Mouse (Mus musculus): ENCODE results near the gene Ceacam11.
"Not testable (repeated sequence)": the region's sequence is repeated elsewhere in the genome, so short reads cannot be mapped to it uniquely, and the experiment has no call there.

Ceacam11 gene

DNA sequence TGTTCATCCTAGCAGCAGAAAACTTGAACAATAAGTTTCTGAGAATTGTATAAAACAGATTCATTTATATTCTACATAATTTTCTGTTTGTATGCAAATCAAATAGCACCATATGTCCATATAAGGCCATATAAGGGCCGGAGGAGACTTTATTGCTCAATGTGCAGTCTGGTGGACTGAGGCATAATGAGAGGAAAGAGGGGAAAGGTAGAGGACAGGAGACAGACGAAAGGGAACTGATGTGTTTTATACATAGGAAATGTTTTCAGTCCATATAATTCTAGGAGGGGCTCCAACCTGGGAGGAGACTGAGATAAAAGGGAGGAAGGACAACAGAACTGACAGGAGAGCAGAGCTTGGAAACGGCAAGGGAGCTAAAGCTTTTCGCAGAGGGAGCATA is at the start of gene Ceacam11:
Gene Ceacam11, plus strand, starts transcription at position 301 of the 400 bp plus-strand sequence.
- no peak for DNase-seq (ENCODE audit: low spot score in 2 of 2)

DNA sequence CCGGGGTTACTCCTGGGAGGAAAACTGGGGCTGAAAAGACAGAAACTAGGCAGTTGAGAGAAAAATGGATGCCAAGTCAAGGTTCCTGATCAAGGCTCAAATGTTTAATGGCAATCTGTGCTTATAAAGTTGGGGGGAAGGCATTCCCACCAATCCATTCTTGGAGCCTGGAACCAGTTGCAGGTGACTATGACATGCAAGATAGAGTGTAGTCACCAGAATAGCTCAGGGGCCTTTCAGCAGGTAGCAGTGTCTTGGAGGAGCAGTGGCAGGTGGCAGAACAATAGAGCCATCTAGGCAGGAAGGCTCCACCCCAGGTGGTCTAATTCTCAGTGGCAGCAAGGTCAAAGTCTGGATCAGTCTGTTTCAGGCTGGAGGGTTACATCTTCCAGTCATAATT is 29.2 kb downstream of the Ceacam11 start:
- DNase-seq (ENCODE audit: low spot score in 2 of 2): not testable (repeated sequence)

DNA sequence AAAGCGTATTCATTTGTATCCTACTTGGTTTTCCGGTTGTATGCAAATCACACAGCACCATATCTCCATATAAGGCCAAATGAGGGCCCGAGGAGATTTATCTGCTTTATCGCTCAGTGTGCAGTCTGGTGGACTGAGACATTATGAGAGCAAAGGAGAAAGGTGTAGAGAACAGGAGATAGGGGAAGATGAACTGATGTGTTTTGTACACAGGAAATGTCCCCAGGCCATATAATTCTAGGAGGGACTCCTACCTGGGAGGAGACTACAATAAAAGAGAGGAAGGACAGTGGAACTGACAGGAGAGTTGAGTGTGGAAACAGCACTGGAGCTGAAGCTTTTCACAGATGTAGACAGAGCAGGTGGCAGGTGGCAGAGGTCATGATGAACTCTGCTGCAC is 37.7 kb downstream of the Ceacam11 start, which contains the start of gene Ceacam13:
Gene Ceacam13, plus strand, starts transcription at position 301 of the 400 bp plus-strand sequence.
- no peak for DNase-seq (ENCODE audit: low spot score in 2 of 2)
